Mouse (Mus musculus) lung, adult 2 months (tissue): ENCODE measurements around the gene Pappa2.

ENCODE experiments used
- CTCF ChIP-seq: fragments of 200-500 bp; IDR thresholded peaks from 2 replicates; pipeline ENCODE4 v1.5.1; 2011; ENCODE audit warnings: mild to moderate bottlenecking, low read length, control low read depth; ENCODE audit not compliant: insufficient read depth
- POLR2A ChIP-seq: fragments of 200-500 bp; IDR thresholded peaks from 2 replicates; pipeline ENCODE4 v1.6.1; 2011; ENCODE audit warnings: low read depth, mild to moderate bottlenecking, control low read depth, low read length, borderline replicate concordance; ENCODE audit errors: extremely low read depth

GRCm38 (mm10) chr1:158837151-158837550, 143.1 kb downstream of the Pappa2 start:
- TF ChIP-seq CTCF (no peak), POLR2A (no peak)
